Mouse (Mus musculus) kidney, embryonic 16.5 days (tissue): ENCODE data around the gene Pik3ip1. TPM values are rescaled to one million over a fixed set of nuclear protein-coding genes. Genes with fewer than 3 reads are reported as not detected.

Experiments
- ATAC-seq: fragments of 200-750 bp; cut with Nextera tagmentation; 2 replicates; pipeline ENCODE4 v1.8.0; 2017; ENCODE audit warnings: moderate TSS enrichment; ENCODE audit not compliant: low FRiP score, low TSS enrichment
- H3K27ac ChIP-seq: fragments of 300-500 bp; sonication (generic); 2 replicates; pipeline ENCODE4 v1.5.1; 2014; ENCODE audit warnings: low read length
- H3K27me3 ChIP-seq: fragments of 300-500 bp; sonication (generic); 2 replicates; pipeline ENCODE4 v1.6.1; 2014; ENCODE audit warnings: low read length, control low read depth, mixed read lengths; ENCODE audit not compliant: insufficient read depth
- H3K36me3 ChIP-seq: fragments of 300-500 bp; sonication (generic); 2 replicates; pipeline ENCODE4 v1.6.1; 2014; ENCODE audit warnings: low read length, control low read depth, mixed read lengths; ENCODE audit not compliant: insufficient read depth
- H3K4me1 ChIP-seq: fragments of 300-500 bp; sonication (generic); 2 replicates; pipeline ENCODE4 v1.6.1; 2014; ENCODE audit warnings: low read length, control low read depth, mixed read lengths; ENCODE audit not compliant: insufficient read depth
- H3K4me2 ChIP-seq: fragments of 300-500 bp; sonication (generic); replicated peaks from 2 replicates; pipeline ENCODE4 v1.6.1; 2014; ENCODE audit warnings: low read depth, low read length
- H3K4me3 ChIP-seq: fragments of 300-500 bp; sonication (generic); 2 replicates; pipeline ENCODE4 v1.5.1; 2014; ENCODE audit warnings: mild to moderate bottlenecking, low read length
- H3K9ac ChIP-seq: fragments of 300-500 bp; sonication (generic); replicated peaks from 2 replicates; pipeline ENCODE4 v1.6.1; 2014; ENCODE audit warnings: low read length
- H3K9me3 ChIP-seq: fragments of 300-500 bp; sonication (generic); 2 replicates; pipeline ENCODE4 v1.6.1; 2016; ENCODE audit warnings: low read length, control low read depth
- WGBS: fragments of 180-500 bp; shearing (Covaris S2); extraction: QIAGEN DNeasy Blood & Tissue Kit; methylation state at CpG from one replicate; pipeline ENCODE4 v1.1.7; 2014; 5-methylcytosine and 5-hydroxymethylcytosine counted together
- polyA plus RNA-seq: library from polyadenylated mRNA; unstranded; fragments of >200 nt; fragmentation: Nextera tagmentation; extraction: Ambion mirVana; gene quantifications from 2 replicates; pipeline ENCODE4 v1.2.1, GENCODE M21; 2015

Pik3ip1 gene
- polyA plus RNA-seq, 1 experiment from 2014 or later = 10.5 TPM

DNA sequence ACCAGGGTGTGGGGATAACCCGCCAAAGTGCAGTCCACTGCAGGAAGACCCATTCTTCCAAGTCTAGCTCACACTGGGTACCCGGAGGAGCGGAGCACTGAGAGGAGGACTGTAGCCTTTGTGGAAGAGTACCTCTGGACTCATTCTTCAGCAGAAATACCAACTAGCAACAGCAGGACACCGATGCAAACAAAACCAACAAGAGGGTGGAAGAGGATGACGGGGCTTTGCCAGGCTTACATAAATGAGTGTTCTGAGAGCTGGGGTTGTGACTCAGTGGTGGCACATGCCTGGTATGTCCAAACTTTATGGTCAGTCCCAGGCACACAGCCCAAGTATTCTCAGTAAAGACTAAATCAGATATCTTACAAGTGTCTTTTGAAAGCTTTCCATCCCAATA is 29.1 kb upstream of the Pik3ip1 start:
- no peak for ATAC-seq
- Histone ChIP-seq H3K4me1 (peaks cover 6% of the 10 kb centered on the region; the same call in 1 of the 2 replicates), H3K36me3 (peaks cover 89% of the 10 kb centered on the region), H3K9ac (no peak overlapping the region), H3K27ac (no peak overlapping the region), H3K27me3 (no peaks in the 10 kb centered on the region), H3K9me3 (no peaks in the 10 kb centered on the region), H3K4me2 (no peak overlapping the region), H3K4me3 (no peak overlapping the region)
- 97% methylated on average over 5 of the region's 5 CpGs for WGBS

DNA sequence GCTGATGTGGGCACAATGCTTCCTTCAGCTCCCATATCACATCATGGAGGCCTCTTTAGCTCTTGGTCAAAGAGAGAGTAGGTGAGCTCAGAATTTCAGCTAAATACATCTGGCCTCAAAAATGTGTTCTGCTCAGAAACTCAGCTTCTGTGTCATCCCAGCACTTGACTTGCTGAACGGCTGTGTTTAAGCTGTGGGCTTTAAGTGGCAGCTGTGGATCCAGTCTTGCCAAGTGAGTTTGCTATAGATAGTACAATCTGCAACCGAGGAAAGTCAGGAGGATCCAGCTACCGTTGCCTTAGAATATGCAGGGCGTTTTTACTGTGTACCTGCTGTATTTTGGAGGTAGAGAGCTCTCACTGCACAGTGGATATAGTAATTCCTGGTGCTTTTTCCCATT is 27.8 kb upstream of the Pik3ip1 start:
- H3K9ac ChIP-seq = no peak overlapping the region
- no peak for ATAC-seq
- 90% methylated on average over 4 of the region's 4 CpGs for WGBS
- H3K36me3 ChIP-seq = peaks cover 89% of the 10 kb centered on the region
- peaks cover 3% of the 10 kb centered on the region; the same call in 1 of the 2 replicates for H3K4me1 ChIP-seq
- no peak overlapping the region for H3K4me3 ChIP-seq
- H3K27me3 ChIP-seq = no peaks in the 10 kb centered on the region
- H3K4me2 ChIP-seq = no peak overlapping the region
- no peak overlapping the region for H3K27ac ChIP-seq
- H3K9me3 ChIP-seq = no peaks in the 10 kb centered on the region

DNA sequence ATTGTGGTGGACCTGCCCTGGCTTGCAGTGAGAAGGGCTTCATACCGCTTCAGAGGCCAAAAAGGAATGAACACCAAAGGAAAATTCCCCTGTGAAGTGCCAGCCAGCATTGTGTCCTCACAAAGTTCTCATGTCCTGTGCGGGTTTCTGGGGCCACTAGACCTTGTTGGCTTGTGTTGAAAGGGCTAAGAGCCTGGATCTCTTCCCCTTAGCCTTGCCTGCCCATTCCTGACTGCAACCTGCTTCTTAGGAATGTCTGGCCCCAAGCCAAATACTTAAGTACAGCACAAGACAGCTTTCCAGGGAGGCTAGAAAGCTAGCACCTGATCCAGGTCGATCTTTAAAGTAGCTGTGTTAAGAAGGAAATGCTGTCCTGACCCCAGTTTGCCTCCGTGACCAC is 27.4 kb upstream of the Pik3ip1 start:
- H3K36me3 ChIP-seq = peaks cover 89% of the 10 kb centered on the region
- no peaks in the 10 kb centered on the region for H3K27me3 ChIP-seq
- no peak overlapping the region for H3K4me2 ChIP-seq
- no peaks in the 10 kb centered on the region for H3K9me3 ChIP-seq
- H3K27ac ChIP-seq = no peak overlapping the region
- 60% methylated on average over 4 of the region's 4 CpGs for WGBS
- H3K4me1 ChIP-seq = no peaks in the 10 kb centered on the region; the same call in 1 of the 2 replicates
- no peak overlapping the region for H3K4me3 ChIP-seq
- 0 out of 2 replicates have a peak, but pooled peaks have one; percentile 43 for ATAC-seq
- H3K9ac ChIP-seq = no peak overlapping the region

DNA sequence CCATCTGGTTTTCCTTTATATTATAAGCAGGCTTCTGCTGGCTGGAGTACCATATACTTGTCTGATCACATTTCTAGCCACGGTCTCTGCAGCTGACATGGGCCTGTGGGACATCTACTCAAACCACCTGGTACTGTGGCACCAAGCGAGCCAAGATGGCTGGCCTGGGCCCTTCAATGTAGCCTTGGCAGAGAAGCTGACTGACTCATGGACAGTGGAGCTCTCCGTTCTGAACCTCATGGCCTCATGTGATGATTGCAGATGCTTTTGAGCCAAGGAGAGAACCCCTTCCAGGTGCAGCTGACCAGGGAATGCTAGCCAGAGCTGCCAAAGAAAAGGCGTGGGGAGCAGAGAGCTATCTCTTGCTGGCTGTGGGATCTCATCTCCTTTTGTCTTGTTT is 24.4 kb upstream of the Pik3ip1 start:
- Histone ChIP-seq H3K9ac (no peak overlapping the region), H3K27ac (no peak overlapping the region), H3K4me2 (no peak overlapping the region), H3K9me3 (no peaks in the 10 kb centered on the region), H3K36me3 (peaks cover 90% of the 10 kb centered on the region), H3K4me1 (no peaks in the 10 kb centered on the region), H3K4me3 (no peak overlapping the region), H3K27me3 (no peaks in the 10 kb centered on the region)
- no peak for ATAC-seq
- WGBS = 93% methylated on average over 4 of the region's 4 CpGs

DNA sequence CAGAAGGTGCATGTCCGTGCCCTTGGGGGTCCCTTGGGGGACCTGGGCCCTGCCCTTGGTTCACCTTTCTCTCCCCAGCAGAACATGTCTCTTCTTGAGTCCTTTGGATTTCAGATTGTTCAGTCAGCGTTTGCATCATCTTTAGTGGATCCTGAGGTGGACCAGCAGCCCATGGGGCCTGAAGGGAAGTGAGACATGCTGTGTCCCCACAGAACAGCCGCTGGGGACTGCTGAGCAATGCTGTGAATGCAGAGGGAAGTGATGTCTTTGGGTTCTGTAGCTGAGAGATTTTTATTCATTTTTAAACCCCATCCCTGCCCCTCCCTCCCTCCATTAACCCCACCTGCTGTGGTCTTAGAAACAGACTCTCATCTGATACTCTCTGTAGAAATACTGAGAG is 22.3 kb upstream of the Pik3ip1 start:
- WGBS = 86% methylated on average over 3 of the region's 3 CpGs
- Histone ChIP-seq H3K36me3 (peaks cover 86% of the 10 kb centered on the region), H3K27ac (no peak overlapping the region), H3K4me2 (no peak overlapping the region), H3K9ac (no peak overlapping the region), H3K9me3 (no peaks in the 10 kb centered on the region), H3K4me3 (no peak overlapping the region), H3K4me1 (no peaks in the 10 kb centered on the region), H3K27me3 (no peaks in the 10 kb centered on the region)
- ATAC-seq = no peak

DNA sequence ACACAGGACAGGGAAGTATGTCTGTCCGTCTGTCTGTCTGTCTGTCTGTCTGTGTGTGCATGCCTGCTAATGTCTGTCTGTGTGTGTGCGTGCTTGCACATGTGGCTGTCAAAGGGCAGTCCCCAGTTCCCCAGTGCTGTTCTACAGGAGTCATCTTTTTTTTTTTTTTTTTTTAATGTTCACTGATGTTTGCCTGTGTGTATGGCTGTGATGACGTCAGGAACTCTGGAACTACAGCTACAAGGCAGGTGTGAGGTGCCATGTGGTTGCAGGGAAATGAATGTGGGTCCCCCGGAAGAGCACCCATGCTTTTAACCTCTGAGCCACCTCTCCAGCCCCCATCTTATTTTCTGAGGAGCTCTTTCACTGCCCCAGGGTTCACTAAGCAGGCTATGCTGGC is 20.3 kb upstream of the Pik3ip1 start:
- Histone ChIP-seq H3K4me1 (no peaks in the 10 kb centered on the region), H3K4me3 (no peak overlapping the region), H3K9me3 (no peaks in the 10 kb centered on the region), H3K27ac (no peak overlapping the region), H3K4me2 (no peak overlapping the region), H3K36me3 (peaks cover 72% of the 10 kb centered on the region), H3K9ac (no peak overlapping the region), H3K27me3 (no peaks in the 10 kb centered on the region)
- WGBS = 91% methylated on average over 4 of the region's 4 CpGs
- ATAC-seq = no peak

DNA sequence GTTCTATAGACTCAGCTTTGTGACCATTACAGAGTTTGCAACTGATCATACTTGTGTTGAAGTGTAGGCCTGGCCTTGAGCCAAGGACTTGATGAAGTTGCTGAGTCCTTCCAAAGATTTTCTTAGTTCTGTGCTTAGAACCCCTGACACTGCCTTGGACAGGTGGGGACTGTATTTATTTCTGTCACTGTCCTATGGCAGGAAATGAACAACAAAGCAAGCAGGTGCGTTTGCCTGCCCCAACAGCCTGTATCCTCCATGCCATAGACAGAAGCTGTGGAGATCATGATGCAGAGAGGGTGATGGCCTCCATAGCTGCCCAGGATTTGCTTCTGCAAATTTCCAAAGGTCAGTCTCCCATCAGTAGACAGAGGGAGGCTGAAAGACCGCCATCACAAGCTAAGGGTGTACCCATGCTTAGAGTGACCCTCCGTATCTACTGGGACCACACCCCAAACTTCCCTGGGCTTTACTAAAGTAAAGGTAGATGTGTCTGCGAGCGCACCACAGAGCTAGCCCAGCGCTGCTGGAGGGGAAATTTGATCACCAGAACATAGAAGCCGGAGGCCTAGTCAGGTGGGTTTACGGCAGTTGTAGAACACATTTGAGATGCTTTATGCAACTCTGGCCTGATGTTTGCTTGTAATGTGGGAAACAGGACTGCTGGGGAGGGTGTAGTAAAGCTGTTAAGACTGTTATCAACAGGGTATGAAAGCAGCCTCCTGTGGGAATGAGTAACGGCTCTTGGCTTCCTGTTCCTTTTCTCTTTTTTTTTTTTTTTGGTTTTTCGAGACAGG is 19.2 kb upstream of the Pik3ip1 start:
- H3K4me2 ChIP-seq = no peak overlapping the region
- H3K9me3 ChIP-seq = no peaks in the 10 kb centered on the region
- no peak overlapping the region for H3K4me3 ChIP-seq
- no peaks in the 10 kb centered on the region for H3K4me1 ChIP-seq
- no peak for ATAC-seq
- H3K9ac ChIP-seq = no peak overlapping the region
- H3K27me3 ChIP-seq = no peaks in the 10 kb centered on the region
- H3K36me3 ChIP-seq = peaks cover 63% of the 10 kb centered on the region
- H3K27ac ChIP-seq = no peak overlapping the region
- WGBS = 85% methylated on average over 10 of the region's 10 CpGs

DNA sequence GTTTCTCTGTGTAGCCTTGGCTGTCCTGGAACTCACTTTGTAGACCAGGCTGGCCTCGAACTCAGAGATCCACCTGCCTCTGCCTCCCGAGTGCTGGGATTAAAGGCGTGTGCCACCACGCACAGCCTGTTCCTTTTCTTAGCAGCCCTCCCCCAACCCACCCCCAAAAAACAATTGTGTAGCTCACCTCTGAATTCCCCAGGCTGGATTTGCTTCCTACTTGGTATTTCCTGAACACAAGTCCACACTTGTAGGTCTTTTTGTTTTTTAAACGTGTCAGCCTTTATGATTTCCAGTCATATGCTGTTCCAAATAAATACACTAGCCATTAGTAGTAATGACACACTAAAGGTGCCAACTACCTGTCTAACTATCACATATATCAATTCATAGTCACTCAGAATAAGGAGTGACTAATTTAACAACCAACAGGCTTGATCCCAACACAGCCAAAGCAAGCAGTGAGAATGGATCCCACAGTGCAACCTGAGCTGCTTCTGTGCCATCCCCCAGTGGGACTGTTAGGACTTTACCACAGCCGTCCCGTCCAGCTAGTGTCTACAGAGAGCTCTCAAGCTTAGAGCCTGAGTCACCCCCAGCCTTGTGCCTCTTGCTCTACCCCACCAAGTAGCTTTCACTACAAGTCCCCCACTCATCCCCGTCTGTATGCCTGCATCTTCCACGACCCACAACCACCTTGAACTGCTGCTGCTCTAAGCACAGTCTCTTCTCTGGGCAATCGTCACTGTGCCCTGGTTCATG is 18.4 kb upstream of the Pik3ip1 start:
- no peak for ATAC-seq
- no peak overlapping the region for H3K9ac ChIP-seq
- no peaks in the 10 kb centered on the region for H3K9me3 ChIP-seq
- no peak overlapping the region for H3K4me3 ChIP-seq
- no peaks in the 10 kb centered on the region for H3K4me1 ChIP-seq
- no peaks in the 10 kb centered on the region for H3K27me3 ChIP-seq
- peaks cover 56% of the 10 kb centered on the region for H3K36me3 ChIP-seq
- 82% methylated on average over 9 of the region's 10 CpGs for WGBS
- no peak overlapping the region for H3K27ac ChIP-seq
- H3K4me2 ChIP-seq = no peak overlapping the region

DNA sequence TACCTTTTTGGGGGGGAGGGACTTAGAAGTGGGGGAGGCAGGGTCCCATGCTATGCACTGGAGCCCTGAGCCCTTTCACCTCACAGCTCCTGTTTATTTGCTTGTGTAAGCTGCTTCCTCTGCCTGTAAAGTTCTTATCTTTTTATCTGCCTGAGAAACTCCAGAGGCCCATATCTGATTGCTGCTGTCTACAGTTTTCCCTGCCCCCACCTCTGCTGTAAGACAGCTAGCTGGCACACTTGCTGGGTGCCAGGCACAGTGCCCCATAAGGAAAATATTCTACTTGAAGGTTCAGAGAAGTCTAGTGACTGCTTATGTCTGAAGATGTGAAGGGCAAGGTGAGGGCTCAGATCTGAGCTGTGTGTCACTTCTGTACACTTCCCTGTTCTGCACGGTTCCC is 16.9 kb upstream of the Pik3ip1 start:
- 84% methylated on average over 1 of the region's 1 CpGs for WGBS
- H3K4me2 ChIP-seq = no peak overlapping the region
- H3K9ac ChIP-seq = no peak overlapping the region
- peaks cover 41% of the 10 kb centered on the region for H3K36me3 ChIP-seq
- no peaks in the 10 kb centered on the region for H3K4me1 ChIP-seq
- H3K9me3 ChIP-seq = no peaks in the 10 kb centered on the region
- H3K27me3 ChIP-seq = no peaks in the 10 kb centered on the region
- no peak overlapping the region for H3K4me3 ChIP-seq
- no peak overlapping the region for H3K27ac ChIP-seq
- ATAC-seq = no peak

DNA sequence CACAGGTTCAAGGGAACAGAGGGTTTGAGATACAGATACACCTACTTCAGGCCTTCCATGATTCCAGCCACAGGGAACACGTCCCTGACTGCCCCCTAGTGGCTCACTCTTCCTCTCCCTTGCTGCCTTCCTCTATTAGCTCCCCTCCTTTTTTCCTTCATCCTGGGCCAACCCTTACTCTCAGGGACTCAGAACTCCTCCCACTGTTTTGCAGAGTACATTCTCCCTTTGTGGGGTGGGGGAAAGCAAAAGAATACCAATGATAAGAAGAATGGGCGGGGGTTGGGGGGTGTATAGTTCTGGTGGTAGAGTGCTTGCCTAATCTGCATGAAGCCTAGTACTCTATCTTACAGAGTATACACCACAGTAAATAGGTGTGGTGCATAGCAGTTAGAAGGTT is 16.1 kb upstream of the Pik3ip1 start:
- Histone ChIP-seq H3K36me3 (peaks cover 32% of the 10 kb centered on the region), H3K4me2 (no peak overlapping the region), H3K27me3 (no peaks in the 10 kb centered on the region), H3K27ac (no peak overlapping the region), H3K9ac (no peak overlapping the region), H3K4me3 (no peak overlapping the region), H3K4me1 (no peaks in the 10 kb centered on the region), H3K9me3 (no peaks in the 10 kb centered on the region)
- peak; percentile 56; the same call in 1 of the 2 replicates for ATAC-seq
- WGBS = 42% methylated on average over 2 of the region's 2 CpGs
